Mouse (Mus musculus) limb, embryonic 11.5 days (tissue): ENCODE data around the gene Rrp7a. TPM values are rescaled to one million over a fixed set of nuclear protein-coding genes. Genes with fewer than 3 reads are reported as not detected.

ENCODE experiments used
- ATAC-seq: fragments of 200-750 bp; cut with Nextera tagmentation; 2 replicates; pipeline ENCODE4 v1.8.0; 2017; ENCODE audit warnings: low read depth; ENCODE audit not compliant: insufficient number of reproducible peaks, low FRiP score, low TSS enrichment
- DNase-seq: peaks from one replicate; pipeline ENCODE4 v3.0.0-alpha.2; 2015; ENCODE audit warnings: low spot score
- H3K27ac ChIP-seq: fragments of 300-500 bp; sonication (generic); replicated peaks from 2 replicates; pipeline ENCODE4 v1.5.1; 2014; ENCODE audit warnings: low read depth, mild to moderate bottlenecking, low read length
- H3K27me3 ChIP-seq: fragments of 300-500 bp; sonication (generic); 2 replicates; pipeline ENCODE4 v1.6.1; 2014; ENCODE audit warnings: mild to moderate bottlenecking, low read length, mixed read lengths; ENCODE audit not compliant: control insufficient read depth, insufficient read depth
- H3K36me3 ChIP-seq: fragments of 300-500 bp; sonication (generic); 2 replicates; pipeline ENCODE4 v1.6.1; 2014; ENCODE audit warnings: mild to moderate bottlenecking, low read length, moderate library complexity, mixed read lengths; ENCODE audit not compliant: control insufficient read depth, insufficient read depth
- H3K4me1 ChIP-seq: fragments of 300-500 bp; sonication (generic); 2 replicates; pipeline ENCODE4 v1.6.1; 2014; ENCODE audit warnings: low read length, mixed read lengths; ENCODE audit not compliant: control insufficient read depth, insufficient read depth
- H3K4me2 ChIP-seq: fragments of 300-500 bp; sonication (generic); 2 replicates; pipeline ENCODE4 v1.6.1; 2014; ENCODE audit warnings: low read depth, mild to moderate bottlenecking, moderate library complexity; ENCODE audit not compliant: severe bottlenecking
- H3K4me3 ChIP-seq: fragments of 300-500 bp; sonication (generic); 2 replicates; pipeline ENCODE4 v1.5.1; 2014; ENCODE audit warnings: low read depth, low read length
- H3K9ac ChIP-seq: fragments of 300-500 bp; sonication (generic); 2 replicates; pipeline ENCODE4 v1.6.1; 2014; ENCODE audit warnings: mild to moderate bottlenecking, low read length
- H3K9me3 ChIP-seq: fragments of 300-500 bp; sonication (generic); 2 replicates; pipeline ENCODE4 v1.6.1; 2016; ENCODE audit warnings: low read length; ENCODE audit not compliant: control insufficient read depth
- WGBS: fragments of 180-500 bp; shearing (Covaris S2); extraction: QIAGEN DNeasy Blood & Tissue Kit; methylation state at CpG from one replicate; pipeline ENCODE4 v1.1.7; 2014; 5-methylcytosine and 5-hydroxymethylcytosine counted together
- polyA plus RNA-seq: library from polyadenylated mRNA; unstranded; fragments of >200 nt; fragmentation: Nextera tagmentation; extraction: Ambion mirVana; gene quantifications from 2 replicates; pipeline ENCODE4 v1.2.1, GENCODE M21; 2014

The Rrp7a gene
- polyA plus RNA-seq, 1 experiment from 2014 or later, result 53.5 TPM

GRCm38 (mm10) chr15:83149196-83150072, 26.8 kb upstream of the Rrp7a start, which contains the start of gene Poldip3:
Poldip3 (minus strand) TSS chr15:83149384.
- H3K27me3 ChIP-seq, result no peaks in the 10 kb centered on the region
- under 1% methylated on average over 56 of the region's 56 CpGs for WGBS
- peak within 1 kb of the TSS; percentile 97 for H3K9ac ChIP-seq
- peaks cover 5% of the 10 kb centered on the region for H3K4me1 ChIP-seq
- peaks cover 5% of the 10 kb centered on the region; the same call in 1 of the 2 replicates for H3K36me3 ChIP-seq
- H3K4me2 ChIP-seq, result peak within 1 kb of the TSS; percentile 79
- H3K4me3 ChIP-seq, result peak within 1 kb of the TSS; percentile 94
- peak within 1 kb of the TSS; percentile 94 for H3K27ac ChIP-seq
- DNase-seq, result peak; percentile 98
- peak; percentile 92 for ATAC-seq
- H3K9me3 ChIP-seq, result no peaks in the 10 kb centered on the region

- Histone ChIP-seq H3K9me3 (no peaks in the 10 kb centered on the region), H3K36me3 (peaks cover 5% of the 10 kb centered on the region; the same call in 1 of the 2 replicates), H3K27ac (peak overlapping the region; percentile 94), H3K27me3 (no peaks in the 10 kb centered on the region), H3K4me1 (peaks cover 5% of the 10 kb centered on the region), H3K9ac (peak overlapping the region; percentile 97), H3K4me2 (peak overlapping the region; percentile 79), H3K4me3 (peak overlapping the region; percentile 94)
- WGBS, result under 1% methylated on average over 41 of the region's 41 CpGs
- ATAC-seq (peak; percentile 68), DNase-seq (no peak)
Observed at GRCm38 (mm10) chr15:83148801-83149195, 26.2 kb upstream of the Rrp7a start.

GRCm38 (mm10) chr15:83148395-83148794, 25.8 kb upstream of the Rrp7a start:
- Histone ChIP-seq H3K9me3 (no peaks in the 10 kb centered on the region), H3K4me3 (peak overlapping the region; percentile 94), H3K36me3 (peaks cover 5% of the 10 kb centered on the region; the same call in 1 of the 2 replicates), H3K4me2 (peak overlapping the region; percentile 79), H3K4me1 (peaks cover 5% of the 10 kb centered on the region), H3K27me3 (no peaks in the 10 kb centered on the region), H3K9ac (peak overlapping the region; percentile 97), H3K27ac (peak overlapping the region; percentile 94)
- WGBS, result 4% methylated on average over 21 of the region's 21 CpGs
- ATAC-seq, result no peak
- no peak for DNase-seq

GRCm38 (mm10) chr15:83145541-83145940, 22.9 kb upstream of the Rrp7a start:
- H3K4me2 ChIP-seq, result no peak overlapping the region
- WGBS, result 94% methylated on average over 6 of the region's 6 CpGs
- no peaks in the 10 kb centered on the region for H3K27me3 ChIP-seq
- H3K9me3 ChIP-seq, result no peaks in the 10 kb centered on the region
- no peak overlapping the region for H3K27ac ChIP-seq
- ATAC-seq (no peak), DNase-seq (no peak)
- H3K36me3 ChIP-seq, result peaks cover 5% of the 10 kb centered on the region; the same call in 1 of the 2 replicates
- no peak overlapping the region for H3K4me3 ChIP-seq
- H3K4me1 ChIP-seq, result peaks cover 5% of the 10 kb centered on the region
- H3K9ac ChIP-seq, result no peak overlapping the region

- Histone ChIP-seq H3K4me3 (no peak overlapping the region), H3K27ac (no peak overlapping the region), H3K4me2 (no peak overlapping the region), H3K36me3 (peaks cover 9% of the 10 kb centered on the region; the same call in 1 of the 2 replicates), H3K4me1 (peaks cover under 1% of the 10 kb centered on the region; the same call in 1 of the 2 replicates), H3K9me3 (no peaks in the 10 kb centered on the region), H3K9ac (no peak overlapping the region), H3K27me3 (no peaks in the 10 kb centered on the region)
- DNase-seq (no peak), ATAC-seq (no peak)
- 73% methylated on average over 5 of the region's 5 CpGs for WGBS
Observed at GRCm38 (mm10) chr15:83142861-83143260, 20.3 kb upstream of the Rrp7a start.

GRCm38 (mm10) chr15:83135654-83136053, 13.1 kb upstream of the Rrp7a start:
- Histone ChIP-seq H3K27me3 (no peaks in the 10 kb centered on the region), H3K9me3 (no peaks in the 10 kb centered on the region), H3K4me1 (no peaks in the 10 kb centered on the region), H3K27ac (no peak overlapping the region), H3K36me3 (peaks cover 34% of the 10 kb centered on the region), H3K4me3 (no peak overlapping the region), H3K9ac (no peak overlapping the region), H3K4me2 (no peak overlapping the region)
- WGBS, result 93% methylated on average over 2 of the region's 2 CpGs
- no peak for ATAC-seq
- no peak for DNase-seq

GRCm38 (mm10) chr15:83134671-83135070, 12.1 kb upstream of the Rrp7a start:
- no peaks in the 10 kb centered on the region for H3K4me1 ChIP-seq
- no peak overlapping the region for H3K9ac ChIP-seq
- H3K36me3 ChIP-seq, result peaks cover 34% of the 10 kb centered on the region
- no peak overlapping the region for H3K27ac ChIP-seq
- no peak overlapping the region for H3K4me3 ChIP-seq
- WGBS, result 94% methylated on average over 6 of the region's 6 CpGs
- H3K9me3 ChIP-seq, result no peaks in the 10 kb centered on the region
- no peak overlapping the region for H3K4me2 ChIP-seq
- DNase-seq (no peak), ATAC-seq (no peak)
- no peaks in the 10 kb centered on the region for H3K27me3 ChIP-seq

- peaks cover 42% of the 10 kb centered on the region for H3K36me3 ChIP-seq
- no peak overlapping the region for H3K4me2 ChIP-seq
- no peak overlapping the region for H3K4me3 ChIP-seq
- H3K27ac ChIP-seq, result no peak overlapping the region
- no peak overlapping the region for H3K9ac ChIP-seq
- H3K27me3 ChIP-seq, result no peaks in the 10 kb centered on the region
- 93% methylated on average over 7 of the region's 7 CpGs for WGBS
- H3K9me3 ChIP-seq, result no peaks in the 10 kb centered on the region
- DNase-seq (no peak), ATAC-seq (no peak)
- no peaks in the 10 kb centered on the region for H3K4me1 ChIP-seq
Observed at GRCm38 (mm10) chr15:83129530-83130231, 7.1 kb upstream of the Rrp7a start.
